Mouse (Mus musculus) R1 (cell line): Measurements from ENCODE around the gene Med21.

Experiments used
- DNase-seq: peaks from one replicate; pipeline ENCODE4 v3.0.0-alpha.2; 2018; ENCODE audit warnings: low read depth, low spot score

Med21 gene

GRCm38 (mm10) chr6:146678136-146679070 lies 36.1 kb downstream of the Med21 start:
- no peak for DNase-seq

DNA sequence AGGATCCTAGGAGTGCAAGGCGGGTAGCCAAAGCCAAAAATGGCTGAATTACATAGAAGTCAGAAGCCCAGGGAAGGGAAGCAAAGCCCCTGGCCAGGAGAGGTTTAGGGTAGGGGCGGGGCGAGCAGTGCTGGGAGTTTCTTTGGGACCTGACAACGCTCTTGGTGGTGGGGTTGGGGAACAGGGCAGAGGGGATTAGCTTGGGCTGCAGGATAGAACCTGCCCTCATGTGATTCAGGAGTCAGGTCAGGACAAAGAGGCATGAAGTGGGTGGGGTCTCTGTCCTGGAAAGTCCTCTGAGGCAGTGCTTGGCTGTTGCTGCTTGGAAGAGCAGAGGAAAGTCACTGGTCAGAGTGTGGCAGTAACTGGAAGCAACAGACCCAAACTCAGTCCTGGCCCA lies 41.5 kb downstream of the Med21 start:
- DNase-seq: no peak

DNA sequence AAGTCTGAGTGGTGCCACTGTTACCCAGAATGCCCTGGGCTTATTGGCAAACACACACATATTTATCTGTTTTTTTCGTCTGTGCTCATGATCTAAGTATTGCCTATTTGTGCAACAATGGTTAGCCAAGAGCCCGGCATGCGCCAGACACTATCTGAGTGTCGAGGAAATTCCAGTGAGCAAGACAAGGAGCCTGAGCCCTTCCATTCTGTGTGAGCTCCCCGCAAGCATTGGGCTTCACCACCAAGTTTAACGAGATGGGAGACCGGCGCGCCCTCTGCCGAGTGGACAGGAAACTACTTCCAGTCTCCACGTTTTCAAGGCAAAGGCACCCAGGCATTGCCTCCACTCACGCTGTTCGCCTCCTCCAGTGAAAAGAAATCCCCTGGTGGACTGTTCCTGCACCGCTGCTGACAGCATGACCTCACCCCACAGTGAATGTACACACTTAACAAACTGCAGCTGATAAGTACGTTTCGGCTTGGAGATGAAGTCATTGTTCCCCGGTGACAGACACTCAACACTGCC lies 43.5 kb downstream of the Med21 start:
- DNase-seq: peak; percentile 76

DNA sequence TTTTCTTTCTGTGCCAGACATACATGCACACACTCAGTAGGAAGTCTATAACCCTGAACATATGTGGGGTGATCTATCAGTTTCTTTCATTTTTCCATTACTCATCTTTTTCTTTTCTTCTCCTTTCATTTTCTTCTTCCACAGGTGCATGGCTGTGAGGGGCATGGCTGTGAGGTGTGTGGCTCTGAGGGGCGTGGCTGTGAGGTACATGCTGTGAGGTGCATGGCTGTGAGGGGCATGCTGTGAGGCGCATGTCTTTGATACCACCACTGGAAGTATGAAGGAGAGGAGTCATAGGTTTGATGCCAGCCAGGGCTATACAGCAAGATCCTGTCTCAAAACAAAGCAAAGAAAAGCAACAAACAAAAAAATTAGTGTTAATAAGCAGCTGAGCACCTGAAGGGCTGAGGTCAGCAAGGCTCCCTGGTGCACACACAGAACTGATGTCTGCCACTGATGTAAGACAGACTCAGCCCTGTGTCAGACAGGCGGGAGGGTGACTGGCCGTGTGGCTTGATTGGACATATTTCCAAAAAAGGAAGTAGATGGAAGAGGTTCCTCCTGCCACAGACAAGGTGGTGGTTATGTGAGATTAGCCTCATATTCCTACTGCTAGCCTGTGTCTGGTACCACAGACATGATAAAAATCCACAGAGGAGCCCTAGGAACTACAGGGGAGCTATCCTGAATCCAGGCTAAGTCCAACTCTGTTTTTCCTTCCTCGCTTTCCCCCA lies 44.3 kb downstream of the Med21 start:
- peak; percentile 57 for DNase-seq

GRCm38 (mm10) chr6:146688010-146688409 lies 45.7 kb downstream of the Med21 start:
- no peak for DNase-seq

DNA sequence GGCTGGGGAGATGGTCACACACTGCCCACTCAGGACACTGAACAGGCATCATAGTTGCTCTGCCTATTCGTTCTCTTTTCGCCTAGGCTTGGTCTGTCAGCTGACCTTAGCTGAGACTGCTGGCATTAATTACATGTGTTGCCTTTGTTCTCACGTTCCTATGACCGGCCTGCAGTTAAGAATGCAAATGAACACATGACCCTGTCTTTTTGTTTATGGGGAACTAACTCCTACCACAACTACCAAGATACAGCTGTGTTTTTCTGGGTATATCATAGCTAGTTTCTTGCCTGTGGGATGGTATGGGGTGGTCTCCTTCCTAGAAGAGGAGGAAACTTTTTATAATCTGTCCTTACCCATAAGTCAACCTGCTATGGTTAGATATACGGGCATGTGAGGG lies 46.5 kb downstream of the Med21 start:
- DNase-seq: no peak

DNA sequence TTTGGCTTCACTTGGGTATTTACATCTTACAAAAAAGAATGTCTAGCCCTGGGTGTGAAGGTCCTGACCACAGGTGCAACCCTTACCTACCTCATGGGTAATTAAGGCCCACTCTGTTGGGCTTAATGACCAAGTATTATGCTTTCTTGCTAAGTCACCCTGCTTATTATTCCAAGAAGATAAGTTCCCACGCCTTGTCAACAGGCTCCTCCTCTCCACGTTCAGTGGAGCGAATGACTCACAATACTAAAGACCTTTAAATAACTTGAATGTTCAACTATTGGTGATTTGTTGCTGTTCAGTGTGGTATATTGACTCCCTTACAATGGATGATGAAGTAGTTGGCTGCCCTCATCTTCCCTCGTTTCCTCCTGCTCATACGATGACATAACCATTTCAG lies 55.4 kb downstream of the Med21 start:
- DNase-seq: no peak

GRCm38 (mm10) chr6:146698376-146698775 lies 56.0 kb downstream of the Med21 start:
- no peak for DNase-seq
